Mouse (Mus musculus) embryonic fibroblast, embryonic 13.5 days (primary cell): ENCODE results near the gene Phxr2.

ENCODE experiments used
- CTCF ChIP-seq: IDR thresholded peaks from 2 replicates; pipeline ENCODE4 v1.5.1; 2011; ENCODE audit warnings: mild to moderate bottlenecking, control low read depth, low read length, moderate library complexity, borderline replicate concordance; ENCODE audit not compliant: insufficient read depth
- POLR2A ChIP-seq: IDR thresholded peaks from 2 replicates; pipeline ENCODE4 v1.6.1; 2011; ENCODE audit warnings: low read depth, mild to moderate bottlenecking, control low read depth, low read length, moderate library complexity

- TF ChIP-seq CTCF (no peak), POLR2A (no peak)
Observed at GRCm38 (mm10) chr10:99169765-99170129, 43.6 kb upstream of the Phxr2 start.
